Mouse (Mus musculus) megakaryocyte progenitor cell, adult 5-6 weeks (primary cell): ENCODE results near the gene Rbm15. TPM values are rescaled to one million over a fixed set of nuclear protein-coding genes. Genes with fewer than 3 reads are reported as not detected.

ENCODE experiments used
- ATAC-seq: replicated peaks from 2 replicates; pipeline ENCODE4 v1.8.0; 2016; ENCODE audit warnings: mild to moderate bottlenecking, moderate TSS enrichment, inconsistent platforms; ENCODE audit not compliant: poor library complexity
- total RNA-seq, 2 experiments: library from RNA; stranded (forward) in 1 of 2; stranded (reverse) in 1 of 2; fragments of 157-497, 149-512 nt in 1 of 2; fragments of 200-1000 nt in 1 of 2; gene quantifications; 2 replicates each; pipeline versions ENCODE4 v1.2.3 to v1.2.4; 2015 to 2017

The Rbm15 gene
- total RNA-seq (2015) (49.5 and 50.0 TPM in 2 replicates), total RNA-seq (2017) (31.2 and 33.9 TPM in 2 replicates)

DNA sequence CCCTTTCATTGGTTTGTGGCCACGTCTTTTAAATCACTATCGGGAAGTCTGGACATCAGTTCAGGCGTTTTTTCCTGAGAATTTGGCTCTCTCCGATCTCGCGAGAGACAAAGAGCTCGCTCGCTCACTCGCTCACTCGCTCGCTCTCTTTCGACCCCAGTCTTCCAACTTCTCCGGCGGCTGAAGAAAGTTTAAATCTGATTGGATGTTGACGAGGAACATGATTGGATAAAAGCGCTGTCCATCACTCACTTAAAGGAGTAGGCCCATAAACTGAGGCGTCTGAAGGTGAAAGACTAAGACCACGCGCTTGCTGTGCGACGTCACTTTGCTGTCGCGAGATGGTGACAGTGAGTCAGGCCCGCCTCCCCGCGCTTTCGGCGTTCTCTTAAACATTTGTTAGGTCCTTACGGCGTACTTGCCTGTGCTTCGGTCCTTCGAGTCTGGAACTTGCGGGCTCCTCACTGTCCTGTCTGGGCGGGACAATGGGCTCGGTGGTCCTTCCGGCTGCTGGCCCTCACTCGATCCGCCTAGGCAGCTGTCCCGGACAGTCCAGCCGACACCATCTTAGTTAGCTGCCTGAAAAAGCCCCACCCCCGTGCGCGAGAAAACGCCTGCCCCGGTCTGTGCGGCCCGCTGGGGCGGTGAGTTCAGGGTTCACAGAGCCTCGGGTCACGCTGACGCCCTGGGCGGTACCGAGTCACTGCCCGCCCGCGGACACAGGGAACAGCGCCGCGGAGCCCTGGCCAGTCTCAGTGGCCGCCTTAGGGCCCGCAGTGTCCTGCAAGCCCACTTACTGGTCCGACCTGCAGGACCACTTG lies at the start of gene Rbm15:
Gene Rbm15, minus strand, starts transcription at position 293 of the 821 bp plus-strand sequence.
- peak; percentile 71 for ATAC-seq

DNA sequence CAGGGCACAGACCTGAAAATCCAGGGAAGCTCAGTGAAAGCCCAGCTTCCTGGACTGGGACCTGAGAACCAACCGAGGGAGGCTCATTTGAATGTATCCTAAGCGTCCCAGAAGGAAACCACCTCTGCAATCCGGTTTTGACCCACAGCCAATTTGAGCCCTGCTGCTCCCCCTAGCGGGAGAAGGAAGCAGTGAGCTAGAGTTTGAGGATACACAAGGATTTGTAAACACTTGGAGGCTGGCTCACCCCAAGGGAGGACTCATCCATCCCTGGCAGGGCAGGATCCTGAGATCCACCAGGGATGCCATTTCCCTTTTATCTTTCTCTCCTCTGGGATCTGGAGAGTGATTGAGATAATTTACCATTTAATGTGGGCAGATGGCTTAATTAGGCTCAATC lies 45.9 kb upstream of the Rbm15 start:
- peak; percentile 93 for ATAC-seq

DNA sequence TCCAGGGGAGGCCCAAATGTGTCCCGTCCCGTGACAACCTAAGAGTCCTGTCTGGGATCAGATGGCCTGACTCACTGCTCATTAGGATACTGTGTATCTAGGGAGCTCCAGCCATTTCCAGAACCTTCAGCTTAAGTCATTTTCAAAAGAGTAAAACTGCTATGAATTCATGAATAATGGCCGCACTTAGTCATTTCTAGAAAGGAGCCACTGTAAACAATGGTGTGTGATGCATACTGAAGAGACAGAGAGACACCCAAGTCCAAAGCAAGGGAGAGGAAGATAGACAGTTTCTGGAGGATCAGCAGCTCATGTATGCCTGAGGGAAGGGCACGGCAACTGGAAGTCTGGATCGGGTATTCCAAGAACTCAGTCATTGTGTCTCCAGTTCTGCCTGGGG lies 45.2 kb upstream of the Rbm15 start:
- no peak for ATAC-seq

DNA sequence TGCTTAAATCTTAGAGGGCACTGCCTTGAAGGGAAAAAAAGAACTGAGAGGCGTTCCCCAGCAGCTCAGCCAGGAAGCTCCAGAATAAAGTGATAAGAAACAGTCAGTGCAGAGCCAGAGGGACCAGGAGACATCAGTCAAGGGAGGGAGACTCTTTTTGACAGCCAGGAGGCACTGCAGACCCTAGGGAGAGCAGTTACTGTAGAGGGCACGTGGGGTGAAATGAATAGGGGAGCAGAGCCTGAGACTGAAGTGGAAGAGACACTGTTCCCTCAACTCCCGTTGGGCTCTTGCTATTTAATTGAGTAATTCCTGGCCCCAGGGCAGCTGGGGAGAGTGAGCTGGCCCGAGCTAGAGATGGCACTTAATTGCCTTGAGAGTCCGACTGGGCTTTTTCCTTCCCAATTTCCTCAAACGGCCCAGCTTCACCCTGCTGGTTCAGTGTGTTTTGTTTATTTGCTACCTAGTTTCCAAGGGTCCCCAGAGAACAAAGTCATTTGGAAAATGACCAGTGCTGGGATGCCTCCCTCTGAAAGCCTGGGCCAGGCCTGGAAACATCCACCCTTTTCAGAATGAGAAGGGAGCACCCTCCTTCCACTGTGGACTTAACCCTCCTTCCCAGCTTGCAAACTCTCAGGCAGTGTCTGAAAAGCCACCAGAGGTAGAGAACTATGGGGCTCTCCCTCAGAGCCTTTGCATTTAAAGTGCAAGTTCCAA lies 41.6 kb upstream of the Rbm15 start:
- peak; percentile 37; the same call in 1 of the 2 replicates for ATAC-seq

DNA sequence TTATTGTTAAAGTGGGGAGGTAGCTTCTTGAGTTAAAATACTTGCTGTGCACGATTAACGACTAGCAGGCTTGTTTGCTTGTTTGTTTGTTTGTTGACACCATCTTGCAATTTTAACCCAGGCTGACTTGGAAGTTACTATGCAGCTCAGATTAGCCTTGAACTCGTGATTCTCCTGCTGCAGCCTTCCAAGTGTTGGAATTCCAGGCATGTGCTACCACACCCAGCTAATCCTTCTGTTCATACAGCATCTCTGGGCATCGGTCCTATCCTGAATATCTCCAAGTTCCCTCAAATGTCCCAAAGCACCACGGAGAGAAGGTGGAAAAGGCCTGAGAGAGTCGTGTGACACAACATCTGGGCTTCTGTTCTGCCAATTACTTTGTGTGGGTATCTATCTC lies 35.7 kb upstream of the Rbm15 start:
- no peak for ATAC-seq

DNA sequence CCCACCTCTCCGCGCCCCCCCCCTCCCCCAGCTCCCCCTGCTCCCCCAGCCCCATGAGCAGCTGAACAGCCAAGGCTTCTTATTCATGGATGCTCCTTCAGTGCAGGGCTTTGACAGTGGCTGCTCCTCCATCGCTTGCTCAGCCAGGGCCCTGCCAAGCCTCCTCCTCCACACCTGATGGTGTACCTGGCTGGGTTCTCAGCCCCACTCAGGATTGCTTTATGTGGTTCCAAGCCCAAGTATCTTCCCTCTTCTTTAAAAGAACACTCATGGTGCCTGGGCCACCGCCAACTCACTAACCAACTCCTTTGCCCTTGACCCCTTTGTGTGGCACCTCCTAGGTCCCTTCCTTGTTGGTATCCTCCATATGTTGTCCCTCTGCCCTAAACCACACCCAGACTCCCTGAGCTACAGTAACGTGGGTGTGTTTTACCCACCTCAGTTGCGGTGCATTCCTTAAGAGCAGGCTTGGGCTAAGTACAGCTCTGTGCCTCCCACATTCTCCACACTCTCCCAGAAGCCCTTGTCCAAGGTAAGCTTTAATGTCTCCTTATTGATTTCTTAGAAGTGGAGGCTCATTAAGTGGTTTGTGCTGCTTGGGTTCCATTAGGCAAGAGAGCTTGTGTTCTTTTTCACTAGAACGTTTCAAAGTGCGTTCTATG lies 34.6 kb upstream of the Rbm15 start:
- no peak for ATAC-seq

DNA sequence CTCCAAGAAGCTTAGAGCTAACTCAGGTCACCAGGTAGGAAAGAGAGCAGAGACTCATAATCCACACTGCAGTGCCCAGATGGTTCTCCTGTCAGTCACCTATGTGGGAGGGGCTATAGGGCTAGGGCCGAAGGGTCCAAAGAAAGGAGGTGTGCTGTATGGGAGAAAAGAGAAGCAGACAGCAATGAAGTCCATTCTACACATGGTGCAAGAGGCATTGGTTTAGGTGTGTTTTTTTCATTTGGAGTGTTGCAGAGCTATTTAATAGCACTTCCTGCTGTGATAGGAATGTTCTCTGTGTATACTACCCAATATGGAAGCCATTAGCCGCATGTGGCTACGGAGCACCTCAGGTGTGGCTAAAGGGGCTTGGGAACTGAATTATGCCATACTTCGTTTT lies 31.9 kb upstream of the Rbm15 start:
- ATAC-seq = no peak

DNA sequence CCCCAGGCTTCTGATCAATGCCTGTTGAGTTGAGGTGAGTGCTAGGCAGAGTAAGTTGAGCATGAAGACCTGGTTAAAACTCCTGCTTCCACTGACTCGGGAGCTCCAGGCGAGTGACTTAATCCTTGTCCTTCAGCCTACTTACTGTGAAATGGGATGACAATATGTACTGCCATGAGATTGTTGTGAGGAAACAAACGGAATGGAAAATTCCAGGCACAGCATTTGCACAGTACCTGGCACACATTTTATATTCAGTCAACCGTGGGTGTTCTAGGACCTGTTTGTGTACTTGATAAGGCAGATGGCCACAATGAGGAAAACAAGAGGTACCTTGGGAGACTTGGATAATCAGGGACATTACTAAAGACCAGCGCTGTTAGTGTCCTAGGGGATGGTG lies 29.9 kb upstream of the Rbm15 start:
- no peak for ATAC-seq

DNA sequence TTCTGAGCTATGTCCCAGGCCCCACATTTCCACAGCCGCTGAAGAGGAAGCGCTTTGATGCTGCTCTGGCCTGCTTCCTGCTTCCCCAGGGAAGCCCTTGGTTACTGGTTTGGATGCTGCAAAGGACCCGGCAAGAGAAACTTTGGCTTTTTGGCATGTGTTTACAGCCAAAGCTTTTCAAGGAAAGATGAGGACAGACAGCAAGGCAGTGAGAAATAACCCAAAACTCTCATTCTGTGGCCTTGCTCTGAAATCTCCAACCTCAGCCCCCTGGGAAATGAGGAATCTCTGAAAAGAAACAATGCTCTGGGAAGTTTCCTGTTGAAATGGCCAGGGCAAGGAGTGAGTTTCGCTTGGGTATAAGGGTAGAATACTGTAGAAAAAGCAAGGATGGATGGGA lies 26.9 kb upstream of the Rbm15 start:
- ATAC-seq = no peak

DNA sequence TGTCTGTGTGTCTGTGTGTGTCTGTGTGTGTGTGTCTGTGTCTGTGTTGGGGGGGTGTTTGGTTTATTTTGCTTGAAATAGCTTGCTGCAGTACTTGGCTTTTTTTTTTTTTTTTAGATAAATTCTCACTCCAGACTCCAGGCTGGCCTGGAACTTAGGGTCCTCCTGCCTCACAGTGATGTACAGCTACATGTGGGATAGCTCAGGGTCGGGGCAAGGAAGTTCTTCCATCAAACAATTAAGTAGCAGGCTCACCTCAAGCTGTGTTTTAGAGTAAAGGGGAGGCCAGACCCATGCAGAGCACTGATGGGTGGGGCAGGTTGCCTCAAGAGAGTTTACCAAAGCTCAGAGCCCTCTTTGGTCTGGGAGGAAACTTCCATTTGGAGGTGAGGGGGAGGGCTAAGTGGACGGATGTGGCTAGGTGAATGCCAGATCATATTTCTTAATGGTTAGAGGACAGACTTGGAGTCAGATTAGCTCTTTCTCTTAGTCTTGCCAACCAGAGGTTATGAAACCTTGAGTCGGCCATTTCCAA lies 24.3 kb upstream of the Rbm15 start:
- ATAC-seq = no peak

DNA sequence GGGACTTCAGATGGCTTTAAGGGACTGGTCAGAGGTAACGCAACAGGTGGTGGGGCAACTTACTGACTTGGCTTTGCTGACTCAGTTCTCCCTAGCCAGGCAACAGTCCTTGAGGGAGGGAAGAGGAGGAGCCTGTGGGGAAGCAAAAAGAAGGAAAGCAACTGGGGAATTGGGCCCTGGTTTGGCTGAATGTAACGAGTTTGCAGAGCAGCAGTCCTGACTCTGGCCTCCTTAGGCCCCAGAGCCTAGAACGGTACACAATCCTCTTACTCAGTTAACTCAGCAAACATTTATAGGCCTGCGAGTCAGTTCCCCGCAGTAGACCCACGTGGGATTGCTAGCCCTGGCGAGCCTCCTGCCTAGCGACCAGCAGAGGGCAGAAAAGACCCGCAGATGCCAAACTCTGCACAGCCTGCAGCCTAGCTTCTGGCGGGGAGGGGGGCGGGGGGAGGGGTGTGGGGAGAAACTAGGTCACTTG lies 23.5 kb upstream of the Rbm15 start:
- peak; percentile 91 for ATAC-seq

DNA sequence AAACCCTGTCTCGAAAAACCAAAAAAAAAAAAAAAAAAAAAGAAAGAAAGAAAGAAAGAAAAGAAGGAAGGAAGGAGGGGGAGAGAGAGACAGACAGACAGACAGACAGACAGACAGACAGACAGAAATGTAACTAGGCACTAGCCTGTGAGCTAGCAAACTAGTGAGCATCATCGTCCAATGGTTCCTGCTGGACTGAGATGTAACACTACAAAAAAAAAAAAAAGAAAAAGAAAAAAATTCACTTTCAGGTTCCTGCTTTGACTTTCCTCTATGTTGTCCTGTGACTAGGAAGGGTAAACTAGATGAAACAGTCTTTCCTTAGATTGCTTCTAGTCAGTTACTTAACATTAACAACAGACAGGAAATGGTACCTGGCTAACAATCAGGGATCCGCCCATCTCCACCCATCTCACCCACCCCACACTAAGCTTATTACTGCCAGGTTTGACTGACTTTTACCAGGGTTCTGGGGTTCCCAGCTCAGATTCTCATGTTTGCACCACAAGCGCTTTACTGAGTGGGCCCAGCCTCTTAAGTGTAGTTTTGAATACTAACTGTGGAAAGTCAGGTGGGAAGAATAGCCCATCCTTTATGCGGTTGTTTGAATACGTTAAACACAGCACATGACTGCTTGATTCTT lies 22.3 kb upstream of the Rbm15 start:
- no peak for ATAC-seq

DNA sequence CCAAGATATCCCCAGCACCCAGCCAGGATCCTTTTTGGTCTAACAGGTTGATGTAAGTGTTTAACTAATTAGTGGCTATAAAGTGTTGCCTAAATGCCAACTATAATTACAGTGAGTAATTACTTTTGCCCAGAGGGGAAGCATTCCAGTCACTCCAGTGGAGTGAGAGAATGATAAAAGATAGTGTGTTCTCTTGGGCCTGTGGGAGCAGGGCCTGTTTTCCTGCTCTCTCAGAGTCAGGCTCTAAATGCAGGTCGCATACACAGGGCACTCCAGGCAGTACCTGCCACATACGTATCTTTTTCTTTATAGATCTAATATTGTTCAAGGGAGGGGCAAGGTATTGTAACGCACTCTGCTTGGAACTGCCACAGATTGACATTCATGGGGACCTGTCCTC lies 18.2 kb upstream of the Rbm15 start:
- no peak for ATAC-seq

DNA sequence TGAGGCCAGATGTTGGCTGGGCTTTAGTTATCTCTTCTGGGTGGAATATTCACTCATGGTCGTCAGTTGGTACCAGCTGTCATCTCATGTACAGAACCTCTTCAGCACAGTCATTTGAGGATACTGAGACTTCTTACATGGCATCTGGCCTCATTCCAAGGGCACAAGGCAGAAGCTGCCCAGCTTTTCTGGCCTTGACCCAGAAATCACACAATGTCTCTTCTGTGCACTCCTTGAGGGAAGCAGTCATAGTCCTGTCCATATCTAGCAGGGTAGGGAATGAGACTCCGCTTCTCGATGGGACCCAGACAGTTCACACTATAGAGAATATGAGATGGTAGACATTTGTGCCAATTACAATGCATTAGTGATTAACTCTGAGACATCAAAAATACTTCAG lies 15.5 kb upstream of the Rbm15 start:
- ATAC-seq = no peak

DNA sequence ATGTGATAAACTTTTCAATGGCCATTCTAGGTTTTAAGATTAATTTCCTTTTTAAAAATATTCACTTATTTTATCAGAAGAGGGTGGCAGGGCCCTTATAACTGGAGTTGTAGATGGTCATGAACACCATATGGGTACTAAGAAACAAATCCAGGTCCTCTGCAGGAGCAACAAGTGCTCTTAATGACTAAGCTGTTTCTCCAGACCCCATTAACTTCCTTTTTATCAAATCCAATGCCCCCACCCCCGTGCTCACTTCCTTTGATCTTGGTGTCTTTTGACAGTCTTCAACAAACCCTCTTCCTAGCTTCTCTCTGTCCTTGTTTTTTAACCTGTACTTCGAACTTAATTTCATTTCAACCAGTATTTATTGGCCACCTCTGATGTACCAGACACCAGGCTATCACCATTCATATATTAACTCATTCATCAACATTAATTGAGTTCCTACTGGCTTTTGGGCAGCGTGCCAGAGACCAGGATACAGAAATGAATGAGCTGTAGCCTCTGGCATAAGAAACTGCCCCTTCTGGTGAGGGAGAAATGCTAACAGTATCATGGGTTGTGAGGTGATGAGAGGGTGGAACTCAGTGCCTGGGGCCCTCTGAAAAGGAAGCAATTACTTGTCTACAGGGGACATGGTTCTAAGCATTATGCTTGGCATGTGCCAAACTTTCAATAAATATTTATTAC lies 11.7 kb upstream of the Rbm15 start:
- peak; percentile 76 for ATAC-seq

DNA sequence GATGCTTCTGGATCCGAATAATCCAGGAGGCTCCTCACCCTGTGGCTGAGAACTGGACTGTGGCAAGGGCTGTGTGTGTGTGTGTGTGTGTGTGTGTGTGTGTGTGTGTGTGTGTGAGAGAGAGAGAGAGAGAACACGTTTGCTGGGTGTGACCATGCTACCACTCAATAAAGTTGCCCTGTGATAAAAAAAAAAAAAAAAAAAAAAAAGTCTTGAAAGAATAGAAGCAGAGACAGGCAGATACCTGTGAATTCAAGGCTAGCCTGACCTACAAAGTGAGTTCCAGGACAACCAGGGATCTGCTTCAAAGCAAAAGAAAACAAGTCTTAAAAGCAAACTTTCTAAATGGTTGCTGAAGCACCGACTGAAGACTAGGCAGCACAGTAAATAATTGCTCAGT lies 10.5 kb upstream of the Rbm15 start:
- ATAC-seq = no peak

DNA sequence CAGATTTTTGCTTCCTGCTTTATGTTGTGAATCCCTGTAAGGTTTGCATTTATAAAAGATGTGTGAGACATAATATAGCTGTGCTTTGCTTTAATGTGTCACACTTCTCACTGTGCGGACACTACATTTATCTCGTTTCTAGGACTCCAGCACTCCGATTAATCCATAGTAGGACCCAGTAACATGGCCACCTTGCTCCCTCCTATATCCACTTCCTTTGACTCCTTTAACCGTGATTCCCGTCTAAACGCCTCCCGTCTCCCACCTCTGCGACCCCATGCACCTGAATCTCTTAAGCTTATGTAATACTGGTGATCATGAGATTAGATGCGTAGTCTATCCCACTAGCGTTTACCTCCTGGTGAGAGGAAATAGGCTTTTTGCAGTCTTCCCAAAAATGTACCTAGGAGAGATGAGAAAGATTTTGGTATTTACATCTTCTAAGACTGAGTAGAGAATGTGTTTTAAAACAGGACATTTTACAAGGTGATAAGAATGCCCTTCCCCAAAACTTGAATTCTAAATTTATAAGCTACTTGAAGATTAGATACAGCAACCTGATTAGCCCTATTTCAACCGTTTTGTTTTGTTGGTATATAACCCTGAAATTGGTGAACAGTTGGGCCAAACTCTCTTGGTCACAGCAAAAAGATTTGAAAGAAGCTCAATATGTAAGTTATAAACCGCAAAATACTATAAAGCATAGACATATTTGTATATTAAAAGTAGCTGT lies 895 bp upstream of the Rbm15 start:
- ATAC-seq = no peak

DNA sequence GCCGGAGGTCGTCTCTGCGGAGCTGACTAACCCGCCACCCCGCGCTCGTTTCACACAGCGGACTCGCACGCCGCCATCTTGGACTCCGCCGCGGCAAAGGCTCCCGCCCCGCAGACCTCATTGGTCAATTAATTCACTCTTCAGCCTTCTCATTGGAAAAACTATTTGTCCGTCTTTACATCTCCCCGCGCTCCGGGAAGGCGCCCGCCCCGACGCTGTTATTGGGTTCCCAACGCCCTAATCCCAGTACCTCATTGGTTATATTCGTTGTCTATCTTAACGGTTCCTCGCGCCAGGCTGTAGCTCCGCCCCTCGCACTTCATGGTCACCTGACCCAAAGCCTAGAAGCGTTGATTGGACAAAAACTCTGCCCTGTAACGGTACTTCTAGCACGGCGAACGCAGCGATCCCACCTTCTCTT lies 503 bp downstream of the Rbm15 start:
- ATAC-seq = peak; percentile 79

DNA sequence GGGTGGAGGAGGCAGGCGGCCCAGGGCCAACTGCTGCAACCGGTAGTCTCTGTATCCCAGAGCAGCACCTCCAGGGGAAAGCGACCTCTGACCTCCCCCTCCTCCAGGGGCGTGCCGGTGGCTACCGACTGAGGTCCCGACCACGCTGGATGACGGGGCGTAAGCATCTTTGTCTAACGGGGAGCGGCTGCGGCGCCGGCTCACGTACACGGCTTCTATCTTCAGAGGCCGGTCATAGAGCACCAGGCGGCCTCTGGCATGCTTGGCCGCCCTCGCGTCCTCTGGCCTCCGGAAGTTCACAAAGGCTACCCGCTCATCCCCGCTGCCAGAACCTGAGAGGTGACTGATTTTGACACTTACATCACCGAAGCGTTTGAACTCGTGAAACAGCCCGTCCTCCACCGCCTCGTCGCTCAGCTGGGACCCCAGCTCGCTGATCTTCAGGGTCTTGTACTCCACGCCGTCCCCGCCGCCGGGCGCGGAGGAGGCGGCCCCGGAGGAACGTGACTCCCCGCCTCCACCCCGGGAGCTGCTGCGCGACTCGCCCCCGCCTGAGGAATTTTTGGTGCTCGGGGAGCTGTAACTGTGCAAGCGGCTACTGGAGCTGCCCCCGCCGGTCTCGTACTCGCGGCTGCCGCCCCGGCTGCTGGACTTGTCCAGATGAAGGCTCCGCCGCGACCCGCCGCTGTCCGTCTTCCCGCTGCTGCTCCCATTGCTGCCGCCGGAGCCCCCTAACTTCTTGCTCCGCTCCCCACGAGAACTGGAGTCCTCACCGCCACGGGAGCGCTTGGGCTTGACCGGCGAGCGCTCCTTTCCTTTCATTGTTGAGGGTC lies 1.1 kb downstream of the Rbm15 start:
- no peak for ATAC-seq
